Mouse (Mus musculus) kidney, adult 9 months (tissue): ENCODE data around the gene Tat.
"Not testable (repeated sequence)": the region's sequence is repeated elsewhere in the genome, so short reads cannot be mapped to it uniquely, and the experiment has no call there.

Source experiments
- DNase-seq: peaks from one replicate; pipeline ENCODE4 v3.0.0; 2022

Gene Tat

GRCm38 (mm10) chr8:109983944-109984343 is 6.3 kb upstream of the Tat start:
- no peak for DNase-seq

GRCm38 (mm10) chr8:109986384-109986783 is 3.9 kb upstream of the Tat start:
- DNase-seq, result no peak

- no peak for DNase-seq
Observed at GRCm38 (mm10) chr8:109987776-109988175, 2.5 kb upstream of the Tat start.

DNA sequence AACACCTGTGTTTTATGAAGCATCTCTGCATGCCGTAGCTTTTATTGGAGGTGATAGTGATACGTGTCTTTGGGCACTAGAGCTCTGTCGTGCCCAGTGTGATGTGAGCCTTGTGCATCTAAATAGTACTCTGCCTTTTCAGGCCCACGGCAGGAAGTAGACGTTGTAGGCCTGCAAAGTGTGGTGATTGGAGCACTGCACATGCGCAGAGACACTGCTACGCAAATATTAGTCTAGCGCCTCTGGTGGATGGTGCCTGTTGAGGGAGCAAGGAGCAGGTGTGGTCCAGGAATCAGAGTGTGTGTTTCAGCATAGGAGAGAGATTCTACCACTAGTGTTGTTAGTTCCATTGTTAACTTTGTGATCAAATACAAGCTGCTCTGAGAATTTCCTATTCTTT is 1.1 kb upstream of the Tat start:
- no peak for DNase-seq

- DNase-seq, result no peak
Observed at GRCm38 (mm10) chr8:109992166-109992565, 1.9 kb downstream of the Tat start.

- DNase-seq, result no peak
Observed at GRCm38 (mm10) chr8:109992951-109993350, 2.7 kb downstream of the Tat start.

DNA sequence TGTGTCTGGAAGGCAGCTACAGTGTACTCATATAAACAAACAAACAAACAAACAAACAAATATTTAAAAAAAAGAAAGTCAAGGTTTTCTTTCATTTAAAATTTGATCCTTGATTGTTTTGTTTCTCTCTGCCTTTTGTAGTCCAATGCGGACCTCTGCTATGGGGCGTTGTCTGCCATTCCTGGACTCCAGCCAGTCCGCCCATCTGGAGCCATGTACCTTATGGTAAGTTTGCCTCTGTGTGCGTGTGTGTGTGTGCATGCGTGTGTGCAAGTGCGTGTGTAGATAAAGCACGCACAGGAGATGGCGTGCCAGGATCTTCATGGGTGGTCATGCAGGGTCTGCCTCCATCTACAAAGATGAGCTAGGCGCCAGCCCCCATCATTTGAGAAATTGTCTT is 7.1 kb downstream of the Tat start:
- DNase-seq, result no peak

DNA sequence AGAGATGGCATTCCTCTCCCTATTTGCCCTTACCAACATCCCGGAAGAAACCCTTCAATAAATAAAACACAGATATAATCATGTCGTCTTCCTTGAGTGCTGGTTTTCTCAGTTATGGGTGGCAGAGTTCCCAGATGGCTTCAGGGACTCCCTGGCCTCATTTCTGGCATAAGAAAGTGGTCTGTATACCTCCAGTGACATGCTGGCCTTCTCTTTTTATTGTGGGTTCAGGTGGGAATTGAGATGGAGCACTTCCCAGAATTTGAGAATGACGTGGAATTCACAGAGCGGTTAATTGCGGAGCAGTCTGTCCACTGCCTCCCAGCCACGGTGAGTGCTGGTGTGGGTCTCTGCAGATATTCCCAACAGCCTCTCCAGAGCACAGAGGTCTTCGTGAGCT is 7.8 kb downstream of the Tat start:
- DNase-seq, result no peak

DNA sequence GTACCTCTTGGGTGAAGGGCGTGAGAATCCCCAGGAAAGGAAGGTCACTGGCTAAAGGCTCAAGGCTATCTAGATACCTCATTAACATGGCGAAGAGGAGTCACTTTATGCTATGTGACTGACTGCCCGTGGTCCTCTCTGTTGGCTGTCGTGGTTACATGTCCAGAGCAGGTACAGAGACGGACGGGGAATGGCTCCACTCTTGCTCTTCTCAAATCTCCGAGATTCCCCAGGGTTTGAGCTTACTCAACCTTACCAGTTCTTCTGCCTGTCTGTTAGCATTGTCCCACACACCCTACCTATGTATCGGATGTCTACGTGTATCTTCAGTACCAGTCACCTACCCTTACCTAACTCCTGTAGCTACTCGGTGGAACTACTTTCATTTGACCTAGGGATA is 9.7 kb downstream of the Tat start:
- DNase-seq, result no peak

DNA sequence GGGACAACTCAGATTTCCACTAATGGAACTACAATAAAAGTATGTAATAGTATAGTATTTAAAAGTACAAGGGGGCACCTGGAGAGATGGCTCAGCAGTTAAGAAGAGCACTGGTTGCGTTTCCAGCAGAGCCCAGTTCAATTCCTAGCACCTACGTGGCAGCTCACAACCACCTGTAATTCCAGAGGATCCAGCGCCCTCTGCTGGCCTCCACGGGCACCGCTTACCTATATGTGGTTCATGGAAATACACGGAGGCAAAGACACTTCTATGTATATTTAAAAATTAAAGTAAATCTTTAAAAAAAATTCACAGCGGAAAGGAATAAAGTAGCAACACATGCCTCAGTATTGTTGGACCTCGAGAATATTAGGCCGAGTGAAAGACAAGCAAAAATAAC is 12.7 kb downstream of the Tat start:
- peak; percentile 26 for DNase-seq

DNA sequence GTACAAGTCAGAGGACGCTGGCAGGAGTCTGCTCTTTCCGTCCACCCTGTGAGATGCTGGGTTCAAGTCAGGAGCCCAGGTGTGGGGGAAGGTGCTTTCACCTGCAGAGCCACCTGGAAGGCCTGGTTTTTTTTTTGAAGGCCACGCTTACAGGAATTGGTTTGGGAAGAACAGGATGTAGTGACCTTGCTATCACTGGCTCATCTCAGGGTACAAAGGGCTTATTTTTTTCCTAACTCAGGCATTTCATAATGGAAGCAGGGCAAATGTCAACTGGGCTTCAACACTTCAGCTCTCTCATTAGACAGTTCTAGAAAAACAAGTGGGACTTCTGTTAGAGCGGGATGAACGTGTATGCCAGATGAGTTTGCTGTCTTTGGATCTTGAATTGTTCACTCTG is 14.1 kb downstream of the Tat start:
- DNase-seq, result peak; percentile 45

DNA sequence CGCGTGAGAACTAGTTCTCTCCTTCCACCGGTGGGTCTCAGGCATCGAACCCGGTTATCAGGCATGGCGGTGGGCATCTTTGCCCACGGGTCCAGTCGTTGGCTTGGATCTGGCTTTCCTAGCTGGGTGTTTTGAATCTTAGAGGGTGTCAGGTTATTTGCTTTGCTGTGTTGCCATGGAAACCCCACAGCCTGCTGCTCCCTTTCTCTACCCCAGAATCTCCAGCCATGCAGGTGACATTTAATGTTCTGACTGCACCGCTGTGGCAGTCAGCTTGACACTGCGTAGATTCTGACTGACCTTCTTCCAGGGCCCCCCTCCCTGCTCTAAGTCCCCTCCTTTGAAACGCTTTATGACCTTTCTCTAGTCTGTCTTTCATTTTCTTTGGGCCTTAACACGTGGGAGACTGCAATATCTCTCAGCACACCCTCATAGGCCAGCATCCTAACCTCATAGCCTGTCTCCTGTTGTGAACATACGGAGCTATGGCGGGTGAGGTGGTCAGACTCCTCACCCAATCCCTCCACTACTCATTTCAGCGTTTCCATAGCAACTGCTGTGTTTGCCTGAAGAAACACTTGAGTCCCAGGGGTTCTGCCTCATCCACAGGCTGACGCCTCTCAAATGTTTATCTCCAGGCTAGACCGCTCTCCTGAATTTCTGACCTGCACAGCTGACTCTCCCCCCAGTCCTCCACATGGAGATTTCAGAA is 16.2 kb downstream of the Tat start:
- no peak for DNase-seq

GRCm38 (mm10) chr8:110008228-110008994 is 18.2 kb downstream of the Tat start:
- DNase-seq, result no peak

DNA sequence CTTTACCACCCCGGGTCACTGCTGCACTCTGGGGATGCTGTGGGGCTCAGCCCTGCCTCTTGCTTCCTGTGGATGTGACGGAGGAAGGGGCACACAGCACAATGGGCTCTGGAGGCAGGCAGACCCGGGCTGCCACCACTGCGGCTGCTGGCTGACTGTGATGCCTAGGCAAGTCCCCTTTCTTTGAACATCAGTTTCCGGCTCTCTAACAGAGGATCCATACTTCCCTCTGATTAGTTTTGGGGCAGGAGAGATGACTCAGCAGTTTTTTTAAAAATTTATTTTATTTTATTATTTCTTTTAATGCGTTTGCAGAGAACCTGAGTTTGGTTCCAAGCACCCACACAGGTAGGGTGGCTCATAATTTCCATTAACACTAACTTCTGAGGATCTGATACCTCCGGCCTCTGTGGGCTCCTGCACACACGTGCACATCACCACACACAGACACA is 18.8 kb downstream of the Tat start:
- DNase-seq, result no peak

GRCm38 (mm10) chr8:110010868-110011267 is 20.6 kb downstream of the Tat start:
- peak; percentile 60 for DNase-seq

DNA sequence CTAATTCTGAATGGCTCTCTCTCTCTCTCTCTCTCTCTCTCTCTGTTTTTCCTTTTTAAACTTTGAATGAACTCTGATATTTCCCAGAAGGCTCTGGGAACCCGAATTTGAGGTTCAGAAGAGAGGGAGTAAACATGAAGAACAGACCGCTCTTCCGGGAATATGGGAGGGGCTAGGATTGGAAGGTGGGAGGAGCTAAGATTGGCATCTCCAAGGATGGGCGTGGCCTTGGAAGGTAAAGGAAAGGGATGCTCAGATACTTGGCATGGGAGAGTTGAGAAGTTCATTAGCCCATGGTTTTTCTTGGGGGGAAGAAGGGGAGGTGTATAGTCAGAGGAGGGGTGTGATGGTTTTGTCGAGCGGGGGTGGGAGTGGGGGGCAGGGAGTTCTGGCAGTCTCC is 31.8 kb downstream of the Tat start:
- no peak for DNase-seq

- DNase-seq, result no peak
Observed at GRCm38 (mm10) chr8:110022768-110023344, 32.6 kb downstream of the Tat start.

GRCm38 (mm10) chr8:110033771-110034170 is 43.5 kb downstream of the Tat start:
- not testable (repeated sequence) for DNase-seq

- no peak for DNase-seq
Observed at GRCm38 (mm10) chr8:110034331-110034730, 44.1 kb downstream of the Tat start.

DNA sequence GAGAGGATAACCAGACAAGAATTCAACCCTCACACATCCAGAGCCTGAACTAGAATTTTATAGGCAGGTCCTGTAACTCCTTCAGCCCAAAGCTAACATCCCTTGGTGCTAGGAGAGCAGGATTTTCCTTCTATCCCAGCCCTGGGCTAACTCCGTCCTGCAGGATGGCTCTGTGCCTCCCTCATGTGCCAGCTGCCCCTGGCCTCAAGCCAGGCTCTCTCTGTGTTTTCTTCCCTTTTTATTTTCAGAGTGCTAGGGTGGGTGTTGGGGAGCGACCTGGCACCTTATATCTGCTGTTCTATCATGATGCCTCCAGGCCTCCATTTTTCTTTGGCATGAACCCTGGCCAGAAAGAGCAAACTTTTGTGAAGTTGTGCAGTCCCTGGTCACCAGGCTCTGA is 45.9 kb downstream of the Tat start:
- DNase-seq, result no peak

GRCm38 (mm10) chr8:110039216-110039615 is 49.0 kb downstream of the Tat start:
- DNase-seq, result no peak

- DNase-seq, result no peak
Observed at GRCm38 (mm10) chr8:110039659-110040058, 49.4 kb downstream of the Tat start, which contains the start of gene Chst4. Gene Chst4, minus strand, starts transcription at chr8:110039740.

GRCm38 (mm10) chr8:110040509-110040908 is 50.3 kb downstream of the Tat start:
- DNase-seq, result no peak
